Mouse (Mus musculus) leukemia stem cell, adult 10-12 weeks (primary cell): ENCODE results near the gene Rnf24. TPM values are rescaled to one million over a fixed set of nuclear protein-coding genes. Genes with fewer than 3 reads are reported as not detected.

ENCODE experiments used
- polyA plus RNA-seq: library from polyadenylated mRNA; stranded (reverse); fragments of >175 nt; gene quantifications from 2 replicates; pipeline ENCODE4 v1.2.3, GENCODE M21; 2012; ENCODE audit warnings: low replicate concordance

Rnf24 gene
- 0.96 and 1.4 TPM in 2 replicates for polyA plus RNA-seq

DNA sequence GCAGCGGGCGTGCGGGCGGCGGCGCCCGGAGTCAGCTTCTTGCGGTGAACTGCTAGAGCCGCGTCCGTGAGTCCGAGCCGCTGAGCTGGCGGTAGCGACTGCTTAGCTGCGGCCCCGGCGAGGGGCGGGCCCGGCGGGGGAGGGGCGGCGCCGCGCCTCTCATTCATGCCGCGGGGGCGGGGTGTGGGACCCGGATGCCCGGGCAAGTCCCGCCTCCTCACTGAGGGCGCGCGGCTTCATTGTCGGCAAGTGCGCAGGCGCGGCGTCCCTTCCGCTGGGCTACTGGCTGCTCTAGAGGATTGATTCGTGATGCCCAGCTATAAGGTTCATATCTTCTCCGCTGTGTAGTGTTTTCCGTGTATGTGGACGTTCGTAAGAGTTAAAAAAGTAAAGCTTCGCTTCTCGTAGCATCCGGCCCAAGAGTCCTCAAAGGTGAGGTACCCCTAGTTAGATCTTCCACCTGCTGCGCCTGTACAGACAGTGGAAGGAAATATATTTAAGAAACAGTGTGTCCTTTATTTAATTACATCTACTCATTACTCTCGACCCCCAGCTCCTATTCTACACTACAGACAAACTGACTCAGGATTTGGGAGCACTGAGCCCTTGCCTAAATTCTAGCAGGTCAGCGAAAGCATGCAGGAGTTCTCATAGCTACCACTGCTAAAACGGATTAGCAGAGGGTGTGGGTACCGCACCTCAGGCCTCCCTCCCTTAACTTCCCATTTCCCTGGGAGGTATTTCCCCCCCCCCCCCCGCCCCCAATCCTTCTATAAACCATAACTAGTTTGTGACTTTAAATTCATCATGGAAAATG is at the start of gene Rnf24:
Gene Rnf24 (minus strand): TSS at position 146 of the 817 bp plus-strand sequence.

GRCm38 (mm10) chr2:131262213-131262672 is 90.4 kb downstream of the Rnf24 start, which contains the start of gene Pank2:
Gene Pank2, plus strand, starts transcription at chr2:131262495.

Other genes with a start within 250 kb of the Rnf24 start
- 0.67 and 1.5 TPM in 2 replicates for gene Hspa12b, start 225.6 kb downstream of the Rnf24 start, polyA plus RNA-seq
- not detected in 2 replicates for gene Gm11037, start 219.4 kb downstream of the Rnf24 start, polyA plus RNA-seq
- gene 1700037H04Rik, start 192.8 kb downstream of the Rnf24 start, polyA plus RNA-seq, result 131 and 446 TPM in 2 replicates
- 122 and 141 TPM in 2 replicates for gene Cenpb, start 172.8 kb downstream of the Rnf24 start, polyA plus RNA-seq
- gene Cdc25b, start 165.9 kb downstream of the Rnf24 start, polyA plus RNA-seq, result 36.7 and 88.5 TPM in 2 replicates
- 1.4 and 2.1 TPM in 2 replicates for gene Spef1, start 165.6 kb downstream of the Rnf24 start, polyA plus RNA-seq
- 1.4 and 21.7 TPM in 2 replicates for gene Ap5s1, start 145.8 kb downstream of the Rnf24 start, polyA plus RNA-seq
- gene Mavs, start 118.8 kb downstream of the Rnf24 start, polyA plus RNA-seq, result 5.7 and 22.4 TPM in 2 replicates
- gene Pank2, start 90.4 kb downstream of the Rnf24 start, polyA plus RNA-seq, result 9.1 and 12.5 TPM in 2 replicates
- gene Smox, start 138.6 kb upstream of the Rnf24 start, polyA plus RNA-seq, result 139 and 172 TPM in 2 replicates
- 0.30 and 0.60 TPM in 2 replicates for gene Adra1d, start 209.4 kb upstream of the Rnf24 start, polyA plus RNA-seq